Mouse (Mus musculus) monocyte, adult 2 months (primary cell): Measurements from ENCODE around the gene Qpctl.
"Not testable (repeated sequence)": the region's sequence is repeated elsewhere in the genome, so short reads cannot be mapped to it uniquely, and the experiment has no call there.

Source experiments
- DNase-seq, 2 experiments: peaks; one replicate each; pipeline ENCODE4 v3.0.0; 2022; ENCODE audit warnings: low spot score in 2 of 2, low read depth in 1 of 2

Qpctl gene

DNA sequence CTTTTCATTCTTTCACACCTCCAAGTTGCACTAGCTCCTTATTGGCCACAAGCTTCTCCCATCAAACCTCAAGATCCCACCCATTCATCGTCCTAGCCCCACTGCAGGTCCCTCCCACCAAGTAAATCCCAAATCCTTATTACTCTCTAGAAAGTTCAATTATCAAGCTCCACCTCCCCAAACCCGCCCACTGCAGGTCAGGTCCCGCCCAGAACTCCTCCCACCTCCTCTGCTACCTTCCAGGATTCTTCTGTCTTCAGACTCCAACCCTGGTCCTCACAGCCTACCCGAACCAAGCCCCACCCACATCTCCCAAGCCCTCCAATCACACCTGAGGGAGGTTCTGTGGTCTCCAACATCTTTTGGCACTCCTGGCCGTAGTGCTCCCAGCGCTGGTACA, 15.1 kb upstream of the Qpctl start:
- DNase-seq: no peak

DNA sequence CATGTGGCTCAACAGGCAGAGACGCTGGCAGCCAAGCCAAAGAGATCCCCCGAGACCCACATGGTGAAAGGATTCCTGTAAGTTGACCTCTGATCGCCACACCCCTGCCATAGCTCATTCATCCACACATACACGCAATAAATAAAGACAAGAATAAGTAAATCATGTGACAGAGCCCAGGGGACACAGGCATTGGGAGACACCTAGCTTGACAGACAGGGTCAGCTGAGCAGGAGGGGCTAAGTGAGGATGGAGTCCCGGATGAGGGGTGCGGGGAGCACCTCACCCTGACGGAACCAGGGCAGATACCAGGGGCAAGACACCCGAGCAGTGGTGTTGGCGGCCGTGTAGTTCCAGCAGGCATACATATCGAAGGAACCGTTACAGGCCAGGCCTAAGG, 14.7 kb upstream of the Qpctl start:
- no peak for DNase-seq

DNA sequence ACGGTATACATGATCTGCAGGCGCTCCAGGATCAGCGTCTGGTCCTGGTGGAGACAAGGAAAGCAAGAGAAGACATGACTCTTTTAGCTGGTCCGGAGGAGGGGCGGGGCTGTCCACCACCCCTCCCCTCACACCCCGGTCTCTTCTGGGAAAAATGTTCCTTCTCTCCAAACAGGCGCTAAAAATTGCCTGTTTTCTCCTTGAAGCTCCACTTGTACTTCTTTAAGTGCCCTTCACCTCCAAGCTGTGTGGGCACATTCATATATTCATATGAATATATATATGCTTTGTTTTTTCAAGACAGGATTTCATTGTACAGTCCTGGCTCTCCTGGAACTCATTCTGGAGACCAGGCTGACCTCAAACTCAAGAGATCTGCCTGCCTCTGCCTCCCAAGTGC, 13.8 kb upstream of the Qpctl start:
- no peak for DNase-seq

DNA sequence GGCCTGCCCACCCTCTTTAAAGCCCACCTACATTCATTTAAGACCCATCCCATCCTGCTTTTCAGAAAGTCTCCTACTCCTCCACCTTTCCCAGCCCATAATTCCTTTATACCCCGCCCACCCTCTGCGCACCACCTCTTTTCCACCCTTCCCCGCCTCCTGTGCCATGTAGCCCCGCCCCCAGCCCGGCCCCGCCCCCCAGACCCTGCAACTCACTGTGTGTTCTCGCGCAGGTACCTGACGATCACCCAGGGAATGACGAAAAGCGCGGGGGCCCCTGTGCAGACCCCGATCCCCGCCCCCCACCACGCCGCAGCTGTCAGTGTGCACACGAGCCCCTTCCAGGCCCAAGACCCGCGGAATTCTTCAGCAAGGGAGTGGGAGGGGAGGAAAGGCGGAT, 11.0 kb upstream of the Qpctl start:
- DNase-seq: no peak

DNA sequence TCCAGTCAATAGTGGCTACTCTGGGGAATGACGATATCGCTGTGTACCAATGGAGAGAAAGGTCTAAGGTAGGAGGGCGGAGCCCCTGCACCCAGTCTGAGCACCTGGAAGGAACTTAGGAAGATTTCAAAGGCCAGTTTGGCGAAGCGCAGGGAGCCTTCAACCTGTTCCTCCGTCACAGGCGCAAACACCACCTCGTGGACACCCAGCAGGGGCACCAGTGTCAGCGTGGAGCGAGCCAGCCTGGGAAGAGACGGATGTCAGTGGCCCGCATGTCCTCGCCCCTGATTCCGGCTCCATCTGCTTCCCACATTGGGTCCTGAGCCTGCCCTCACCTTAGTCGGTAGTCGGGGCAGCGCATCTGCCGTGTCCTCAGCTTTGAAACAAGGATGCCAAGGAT, 10.3 kb upstream of the Qpctl start:
- no peak for DNase-seq

DNA sequence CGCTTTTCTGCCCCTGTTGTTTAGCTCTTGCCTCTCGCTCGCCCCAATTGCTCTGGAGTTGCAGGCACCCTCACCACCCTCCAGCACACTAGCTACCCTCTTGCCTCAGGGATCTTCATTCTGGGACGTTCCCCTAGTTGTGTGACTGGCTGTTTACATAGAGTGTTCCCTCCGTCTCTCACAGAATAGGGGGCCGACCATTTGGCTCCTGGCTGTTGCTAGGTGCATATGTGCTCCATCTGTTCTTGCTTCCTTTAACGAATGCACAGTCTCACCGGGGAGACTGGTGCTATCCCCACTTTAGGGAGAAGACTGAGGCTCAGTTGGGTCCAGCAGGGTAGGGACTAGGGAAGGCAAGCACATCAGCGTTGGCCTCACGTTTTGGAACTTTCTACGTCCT, 9.5 kb upstream of the Qpctl start:
- no peak for DNase-seq

DNA sequence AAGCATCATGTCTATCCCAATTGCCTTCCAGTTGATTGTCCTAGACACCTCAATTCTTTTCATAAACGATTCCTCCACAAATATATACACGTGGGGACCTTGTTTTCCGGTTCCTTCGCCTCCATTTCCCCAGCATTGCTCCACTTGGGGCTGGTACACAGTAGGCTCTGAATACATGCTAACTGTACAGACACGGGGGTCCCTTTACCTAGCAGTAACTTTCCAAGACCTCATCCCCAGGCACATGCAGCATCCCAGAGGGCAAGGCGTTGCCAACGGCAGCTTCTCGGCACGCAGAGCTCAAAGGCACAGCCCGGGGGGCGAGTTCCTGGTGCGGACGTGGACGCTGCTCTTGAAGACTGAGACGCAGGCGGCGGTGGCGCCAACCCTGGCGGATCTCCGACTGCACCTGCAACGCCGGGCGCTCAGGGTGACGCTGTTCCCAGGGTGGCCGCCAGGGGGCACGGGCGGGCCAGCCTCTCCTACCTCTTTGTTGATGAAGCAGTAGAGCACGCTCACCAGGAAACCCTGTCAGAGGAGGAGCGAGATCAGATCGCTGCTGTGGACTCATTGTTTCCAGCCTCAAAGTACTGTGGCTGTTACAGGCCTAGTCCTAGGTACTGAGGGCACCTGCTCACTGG, 8.2 kb upstream of the Qpctl start:
- DNase-seq: peak; percentile 66 to 81

DNA sequence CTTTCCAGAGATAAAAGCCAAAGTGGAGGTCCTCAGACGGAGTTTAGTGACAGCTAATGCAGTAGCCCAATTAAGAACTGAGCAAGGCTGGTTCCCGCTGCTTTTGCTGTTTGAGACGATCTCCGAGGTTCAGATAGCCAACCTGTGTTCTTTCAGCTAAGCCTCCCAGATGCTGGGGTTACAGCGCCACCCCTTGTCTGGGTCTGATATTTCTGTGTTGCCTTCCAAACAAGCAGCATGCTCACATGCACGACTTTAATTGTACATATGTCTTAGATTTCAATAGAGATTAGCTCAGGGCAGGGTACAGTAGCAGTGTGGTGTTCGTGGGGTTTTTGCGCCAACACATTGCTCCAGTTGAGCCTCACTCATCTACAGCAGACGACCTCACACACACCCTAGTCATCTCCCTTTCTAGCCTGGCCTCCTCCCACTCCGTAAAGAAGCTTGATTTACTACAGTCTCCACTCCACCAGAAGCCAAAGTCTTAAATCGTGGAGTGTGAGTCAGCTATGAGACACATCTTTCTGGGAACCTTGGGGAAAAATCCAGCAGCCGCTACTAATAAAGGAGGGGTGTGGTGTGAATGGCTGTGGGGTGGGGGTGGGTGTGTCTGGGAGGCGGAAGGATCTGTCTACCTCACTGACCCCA, 6.9 kb upstream of the Qpctl start:
- DNase-seq: no peak

DNA sequence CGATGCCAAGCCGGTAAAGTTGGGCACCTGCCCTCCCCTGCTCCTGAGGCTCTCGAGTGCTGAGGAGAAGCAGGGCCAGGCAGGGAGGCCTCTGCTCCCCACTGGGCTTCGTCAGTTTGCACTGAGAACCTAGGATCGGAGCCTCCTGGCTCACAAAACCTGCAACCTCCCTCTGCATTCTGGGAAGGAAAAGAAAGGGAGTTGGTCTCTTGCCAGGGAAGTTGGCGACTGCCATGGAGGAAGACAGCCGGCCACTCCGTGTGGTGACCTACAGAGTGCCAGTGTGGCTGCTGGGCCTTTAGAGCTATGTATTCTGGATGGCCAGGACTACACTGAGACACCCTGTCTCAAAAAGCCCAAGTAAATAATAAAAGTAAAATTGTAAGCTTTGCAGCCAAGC, 5.7 kb upstream of the Qpctl start:
- DNase-seq: no peak

DNA sequence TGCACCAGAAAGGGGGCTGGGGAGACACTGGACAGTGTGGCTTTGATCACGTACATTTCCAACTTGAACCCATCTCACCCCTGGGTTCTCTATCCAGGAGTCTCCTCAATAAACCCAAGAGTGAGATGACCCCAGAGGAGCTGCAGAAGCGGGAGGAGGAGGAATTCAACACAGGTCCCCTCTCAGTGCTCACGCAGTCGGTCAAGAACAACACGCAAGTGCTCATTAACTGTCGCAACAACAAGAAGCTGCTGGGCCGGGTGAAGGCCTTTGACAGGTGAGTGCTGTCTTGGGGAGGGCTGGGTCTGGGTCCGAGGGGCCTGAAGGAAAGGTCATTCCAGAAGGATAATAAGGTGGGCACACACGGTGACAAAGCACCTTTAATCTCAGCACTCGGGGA, 2.0 kb upstream of the Qpctl start:
- not testable (repeated sequence) for DNase-seq

DNA sequence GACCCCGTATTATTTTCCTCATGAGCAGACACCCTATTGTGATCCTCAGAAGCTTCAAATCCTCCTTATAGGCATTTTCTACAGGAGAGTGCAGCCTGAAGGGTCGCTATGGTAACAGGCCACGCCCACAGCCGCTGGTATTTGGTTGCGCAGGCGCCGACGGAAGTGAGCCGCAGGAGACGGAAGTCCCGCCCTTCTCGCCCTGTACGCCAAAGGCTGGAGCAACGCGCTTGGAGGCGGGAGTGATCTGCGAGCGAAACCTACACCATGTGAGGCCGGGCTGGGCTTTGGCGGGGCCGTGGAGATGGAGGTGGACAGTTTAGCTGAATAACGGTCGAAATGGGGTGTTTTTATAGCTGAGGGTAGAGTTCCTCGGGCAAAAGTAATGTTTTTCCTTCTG, 535 bp upstream of the Qpctl start, which contains the start of gene Snrpd2:
Gene Snrpd2, plus strand, starts transcription at position 97 of the 400 bp plus-strand sequence.
- peak; percentile 83 to 89 for DNase-seq

DNA sequence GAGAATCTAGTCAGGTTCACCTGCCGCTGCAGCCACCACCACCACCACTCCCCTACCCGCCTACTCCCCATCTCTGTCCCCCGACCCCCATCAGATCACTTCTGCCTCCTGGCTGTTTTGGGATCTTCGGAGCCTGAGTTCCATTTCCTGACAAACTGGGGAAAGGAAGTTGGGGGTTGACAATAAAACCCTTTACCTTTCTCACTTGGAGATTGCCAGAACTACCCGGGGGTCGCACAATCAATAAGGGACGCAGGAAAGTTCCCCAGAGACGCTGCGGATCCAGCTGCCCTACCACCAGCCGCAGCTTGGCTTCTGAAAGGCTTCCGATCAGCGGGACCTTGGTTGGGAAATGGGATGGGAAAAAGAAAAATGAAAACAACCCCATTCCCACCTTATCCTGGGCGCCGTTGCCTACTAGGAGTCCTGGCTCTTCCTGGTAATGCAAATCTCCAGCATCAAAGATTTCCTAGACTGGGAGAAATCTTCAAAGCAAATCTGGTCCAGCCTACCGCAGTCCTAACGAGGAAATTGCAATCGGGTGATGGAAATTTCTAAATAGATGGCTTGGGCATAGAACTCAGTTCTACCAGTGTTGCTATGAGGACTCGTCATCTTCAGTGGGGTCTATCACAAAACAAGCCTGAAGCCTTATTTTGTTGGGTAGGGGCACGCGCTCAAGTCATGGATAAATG, 764 bp downstream of the Qpctl start:
- no peak for DNase-seq

DNA sequence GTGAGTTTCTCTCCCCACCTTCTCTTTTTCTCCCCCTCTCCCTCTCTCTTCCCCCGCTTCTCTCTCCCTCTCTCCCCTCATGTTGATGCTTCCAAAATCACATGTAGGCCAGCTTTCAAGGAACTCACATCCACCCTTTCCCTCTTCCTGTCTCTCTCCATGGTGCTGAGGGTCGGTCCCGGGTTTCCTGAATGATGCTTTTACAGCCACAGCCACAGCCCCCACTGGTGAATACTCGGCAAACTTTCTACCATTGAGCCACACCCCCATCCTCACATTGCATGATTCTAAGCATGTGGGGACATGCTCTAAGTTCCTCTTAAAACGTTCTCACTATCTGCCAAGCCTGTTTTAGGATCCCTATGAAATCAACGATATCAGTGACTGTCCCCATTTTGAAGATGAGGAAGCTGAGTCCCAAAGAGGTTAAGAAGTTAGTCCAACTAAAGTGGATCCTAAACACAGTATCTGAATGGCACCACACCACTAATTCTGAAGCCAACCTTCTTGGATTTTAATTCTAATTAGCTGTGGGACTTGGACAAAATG, 1.5 kb downstream of the Qpctl start:
- no peak for DNase-seq

DNA sequence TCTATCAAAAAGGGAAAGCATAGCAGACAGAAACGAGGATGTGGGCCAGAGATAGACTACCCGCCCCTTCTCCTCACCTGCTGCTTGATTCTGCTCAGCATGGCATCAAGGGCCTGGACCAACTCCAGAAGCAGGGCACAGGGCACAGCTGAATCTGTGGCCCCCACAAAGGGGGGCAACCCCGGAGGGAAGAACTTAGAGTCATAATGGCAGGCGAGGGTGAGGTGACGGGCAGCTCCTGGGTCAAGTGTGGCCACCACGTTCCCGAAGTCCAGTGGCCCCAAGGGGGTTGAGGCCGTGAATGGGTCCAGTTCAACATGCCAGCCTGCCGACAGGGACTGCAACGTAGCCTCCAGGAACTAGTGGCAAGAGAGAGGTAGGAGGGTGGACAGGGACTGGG, 2.3 kb downstream of the Qpctl start:
- DNase-seq: no peak

DNA sequence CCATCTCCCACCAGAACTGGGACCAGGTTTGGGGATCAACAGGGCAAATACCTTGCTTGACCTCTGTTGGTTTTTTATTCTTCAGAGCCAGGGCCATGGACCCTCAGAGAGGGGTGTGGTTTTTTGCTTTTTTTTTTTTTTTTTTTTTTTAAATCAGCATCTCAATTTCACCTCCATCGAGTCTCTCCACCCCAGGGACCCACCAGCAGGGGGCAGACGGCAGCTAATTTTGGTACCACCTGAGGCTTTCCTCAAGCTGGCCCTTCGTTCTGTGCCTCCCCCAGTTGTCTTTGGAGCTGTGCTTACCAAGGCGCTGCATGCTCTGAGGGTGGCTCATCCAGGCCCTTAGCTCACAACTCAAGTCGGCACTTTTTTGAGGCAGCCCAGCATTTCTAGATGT, 11.7 kb downstream of the Qpctl start:
- peak in 1 of 2 experiments; percentile 25 for DNase-seq

DNA sequence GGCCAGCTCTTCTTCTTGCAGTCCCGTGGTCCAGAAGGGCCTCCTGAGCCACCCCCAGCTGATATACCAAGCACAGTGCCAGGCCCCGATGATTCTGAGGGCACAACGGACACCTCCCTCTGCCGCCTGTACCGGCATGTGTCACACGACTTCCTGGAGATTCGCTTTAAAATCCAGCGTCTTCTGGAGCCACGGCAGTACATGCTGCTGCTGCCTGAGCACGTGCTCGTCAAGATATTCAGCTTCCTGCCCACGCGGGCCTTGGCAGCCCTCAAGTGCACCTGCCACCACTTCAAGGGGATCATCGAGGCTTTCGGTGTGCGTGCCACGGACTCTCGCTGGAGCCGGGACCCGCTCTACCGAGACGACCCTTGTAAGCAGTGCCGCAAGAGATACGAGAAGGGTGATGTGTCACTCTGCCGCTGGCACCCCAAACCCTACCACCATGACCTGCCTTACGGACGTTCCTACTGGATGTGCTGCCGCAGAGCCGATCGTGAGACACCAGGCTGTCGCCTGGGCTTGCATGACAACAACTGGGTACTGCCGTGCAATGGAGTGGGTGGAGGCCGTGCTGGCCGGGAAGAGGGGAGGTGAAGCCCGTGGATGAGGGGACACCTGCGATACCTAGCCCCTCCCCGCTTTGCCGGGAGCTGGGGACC, 12.3 kb downstream of the Qpctl start:
- DNase-seq: no peak

DNA sequence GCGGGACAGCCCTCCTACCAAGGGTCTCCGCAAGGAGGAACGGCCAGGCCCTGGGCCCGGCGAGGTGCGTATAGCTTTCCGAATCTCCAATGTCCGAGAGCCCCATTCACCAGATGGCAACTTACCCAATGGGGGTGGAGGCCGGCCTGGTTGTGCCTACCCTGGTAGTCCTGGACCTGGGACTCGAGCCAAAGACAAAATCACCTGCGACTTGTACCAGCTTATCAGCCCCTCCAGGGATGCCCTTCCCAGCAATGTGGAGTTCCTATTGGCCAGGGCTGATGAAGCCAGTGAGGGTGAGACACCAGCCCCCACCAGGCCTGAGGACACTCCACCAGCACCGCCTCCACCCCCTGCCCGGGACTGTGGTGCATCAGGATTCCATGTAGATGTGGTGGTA, 12.9 kb downstream of the Qpctl start:
- DNase-seq: no peak

DNA sequence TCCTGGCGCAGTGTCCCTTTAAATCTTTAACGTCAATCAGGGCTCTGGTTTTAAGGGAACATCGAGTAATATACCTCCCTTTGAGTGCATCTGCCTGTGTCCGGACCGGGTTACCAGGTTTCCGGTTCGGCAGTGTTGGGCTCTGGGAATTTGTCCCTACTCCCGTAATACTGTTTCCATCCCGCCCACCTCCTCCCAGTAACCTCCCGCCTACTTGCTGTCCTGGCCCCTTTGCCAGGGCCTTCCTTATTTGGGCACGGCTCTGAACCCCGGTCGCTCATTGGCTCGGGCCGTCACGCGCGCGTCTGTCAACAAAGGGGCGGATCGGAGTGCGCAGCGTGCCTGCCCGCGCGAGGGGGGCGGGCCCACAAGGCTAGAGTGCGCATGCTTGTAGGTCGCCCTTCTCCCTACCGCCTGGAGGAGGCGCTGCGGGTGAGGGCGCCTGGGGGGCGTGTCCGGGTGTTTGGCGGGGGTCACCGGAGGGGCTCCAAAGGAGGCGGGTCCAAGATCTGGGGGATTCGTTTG, 17.7 kb downstream of the Qpctl start:
- DNase-seq: peak; percentile 75 to 90

DNA sequence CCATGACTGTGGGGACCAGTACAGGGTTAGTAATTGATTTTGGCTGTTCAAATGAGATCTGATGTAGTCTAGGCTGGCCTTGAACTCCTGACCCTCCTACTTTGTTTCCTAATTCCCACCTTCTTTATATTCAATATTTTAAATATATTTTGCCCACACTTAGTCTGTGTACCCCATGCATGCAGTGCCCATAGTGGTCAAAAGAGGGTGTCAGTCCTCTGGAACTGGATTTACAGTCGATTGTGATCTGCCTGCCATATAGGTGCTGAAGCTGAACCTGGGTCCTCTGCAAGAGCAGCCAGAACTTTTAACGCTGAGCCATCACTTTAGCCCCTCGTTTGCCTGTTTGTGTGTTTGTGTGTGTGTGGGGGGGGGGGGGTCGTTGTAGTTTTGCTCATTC, 18.4 kb downstream of the Qpctl start:
- no peak for DNase-seq

DNA sequence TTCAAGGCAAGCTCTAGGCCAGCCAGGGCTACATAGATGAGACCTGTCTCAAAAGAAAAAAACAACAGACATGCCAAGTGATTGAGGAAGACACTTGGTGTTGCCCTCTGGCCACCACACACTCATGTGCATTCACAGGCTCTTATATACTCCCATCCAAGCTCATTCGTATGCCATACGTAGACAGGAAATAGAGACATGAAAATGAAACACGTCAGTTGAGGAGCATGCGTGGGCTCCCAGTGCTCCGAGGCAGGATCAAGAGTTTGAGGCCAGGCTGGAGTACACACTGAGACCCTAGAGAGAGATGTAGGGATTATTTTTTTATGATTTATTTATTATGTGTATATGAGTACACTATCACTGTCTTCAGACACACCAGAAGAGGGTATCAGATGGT, 19.7 kb downstream of the Qpctl start:
- no peak for DNase-seq

DNA sequence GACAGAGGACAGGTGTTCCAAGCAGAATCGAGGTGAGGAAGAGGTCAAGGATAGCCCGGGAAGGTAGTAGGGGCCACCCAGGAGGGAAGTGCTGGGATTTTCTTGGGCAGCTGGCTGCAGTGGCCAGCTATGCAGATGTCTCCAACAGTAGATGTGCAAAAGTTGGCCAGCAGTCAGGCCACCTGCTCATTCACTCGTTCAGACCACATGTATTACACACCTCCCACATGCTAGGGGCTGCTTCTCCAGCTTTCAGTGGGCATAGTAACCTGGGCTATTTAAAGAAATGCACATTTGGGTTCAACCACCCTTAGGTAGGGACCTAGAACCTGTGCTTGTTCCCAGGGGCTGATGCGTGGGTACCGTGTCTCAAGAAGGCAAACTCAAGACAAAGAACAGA, 21.3 kb downstream of the Qpctl start:
- DNase-seq: no peak

DNA sequence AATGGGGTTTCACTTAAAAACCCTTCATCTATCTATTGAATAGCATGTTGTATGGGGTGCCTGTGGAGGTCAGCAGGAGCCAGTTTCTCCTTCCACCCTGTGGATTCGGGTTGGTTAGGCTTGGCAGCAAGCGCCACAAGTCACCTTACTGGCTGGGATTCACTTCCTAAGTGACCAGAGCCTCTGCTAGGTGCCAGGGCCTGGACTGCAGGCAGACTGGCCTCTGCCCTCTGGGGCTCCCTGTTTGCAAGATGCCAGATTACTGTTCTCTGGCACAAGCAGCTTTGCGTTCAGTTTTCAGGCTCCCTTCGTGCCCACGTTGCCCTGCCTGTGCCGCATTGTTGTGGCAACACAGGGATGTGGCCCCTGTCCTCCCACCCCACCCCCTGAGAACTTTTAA, 24.4 kb downstream of the Qpctl start:
- DNase-seq: no peak
